Mouse (Mus musculus): ENCODE measurements at regions not wholly inside any gene's neighbourhood (a gene's known extent, or its start where the extent isn't known, plus 50 kb on each side); places are given as distances from the start of the nearest gene placed in this dataset.
"Not testable (repeated sequence)": the region's sequence is repeated elsewhere in the genome, so short reads cannot be mapped to it uniquely, and the experiment has no call there.

GRCm38 (mm10) chr1:14688041-14688440, 1405.1 kb downstream of the 4930444P10Rik start:
- not testable (repeated sequence) for TF ChIP-seq POLR2A (IDR thresholded peaks at IDR 0.05; ENCODE audit: low read depth, low read length); CTCF (IDR thresholded peaks at IDR 0.05; ENCODE audit: extremely low read depth, insufficient read depth, insufficient read length, insufficient replicate concordance)

All from spleen, adult 2 months (tissue).